Mouse (Mus musculus) thymus, adult 2 months (tissue): ENCODE results near the gene Cyp4x1. TPM values are rescaled to one million over a fixed set of nuclear protein-coding genes. Genes with fewer than 3 reads are reported as not detected.
"Not testable (repeated sequence)": the region's sequence is repeated elsewhere in the genome, so short reads cannot be mapped to it uniquely, and the experiment has no call there.

Source experiments
- DNase-seq: peaks from one replicate; pipeline ENCODE4 v3.0.0; 2021
- H3K27ac ChIP-seq: fragments of 200-500 bp; 2 replicates; pipeline ENCODE4 v1.5.1; 2012; ENCODE audit warnings: low read length, control low read depth; ENCODE audit not compliant: control insufficient read depth, insufficient read depth
- H3K27me3 ChIP-seq: fragments of 200-500 bp; 2 replicates; pipeline ENCODE4 v1.6.1; 2012; ENCODE audit warnings: mild to moderate bottlenecking, low read length, moderate library complexity, mixed read lengths; ENCODE audit not compliant: control insufficient read depth, insufficient read depth
- H3K36me3 ChIP-seq: fragments of 200-500 bp; 2 replicates; pipeline ENCODE4 v1.6.1; 2012; ENCODE audit warnings: mild to moderate bottlenecking, low read length, moderate library complexity; ENCODE audit not compliant: control insufficient read depth, insufficient read depth
- H3K4me1 ChIP-seq: fragments of 200-500 bp; replicated peaks from 2 replicates; pipeline ENCODE4 v1.6.1; 2012; ENCODE audit warnings: low read length; ENCODE audit not compliant: control insufficient read depth, insufficient read depth
- H3K4me3 ChIP-seq: fragments of 200-500 bp; 2 replicates; pipeline ENCODE4 v1.5.1; 2012; ENCODE audit warnings: mild to moderate bottlenecking, low read length, control low read depth, moderate library complexity; ENCODE audit not compliant: control insufficient read depth, insufficient read depth
- CTCF ChIP-seq: fragments of 200-500 bp; IDR thresholded peaks from 2 replicates; pipeline ENCODE4 v1.5.1; 2012; ENCODE audit warnings: mild to moderate bottlenecking, control low read depth, low read length, moderate library complexity, borderline replicate concordance; ENCODE audit not compliant: control insufficient read depth, poor library complexity, insufficient read depth; ENCODE audit errors: extremely low read depth
- POLR2A ChIP-seq: fragments of 200-500 bp; IDR thresholded peaks from 2 replicates; pipeline ENCODE4 v1.6.1; 2012; ENCODE audit warnings: mild to moderate bottlenecking, low read length, control low read depth, moderate library complexity; ENCODE audit not compliant: control insufficient read depth, poor library complexity, insufficient read depth; ENCODE audit errors: extremely low read depth
- WGBS: fragments of 180-500 bp; shearing (Covaris S2); methylation state at CpG from one replicate; pipeline ENCODE4 v1.1.7; 2018; 5-methylcytosine and 5-hydroxymethylcytosine counted together
- polyA plus RNA-seq: library from polyadenylated mRNA; depleted of rRNA; stranded (reverse); fragments of >200 nt; gene quantifications from 2 replicates; pipeline ENCODE4 v1.2.3, GENCODE M21; 2012; rRNA removed

Gene Cyp4x1
- polyA plus RNA-seq, result not detected in 2 replicates

DNA sequence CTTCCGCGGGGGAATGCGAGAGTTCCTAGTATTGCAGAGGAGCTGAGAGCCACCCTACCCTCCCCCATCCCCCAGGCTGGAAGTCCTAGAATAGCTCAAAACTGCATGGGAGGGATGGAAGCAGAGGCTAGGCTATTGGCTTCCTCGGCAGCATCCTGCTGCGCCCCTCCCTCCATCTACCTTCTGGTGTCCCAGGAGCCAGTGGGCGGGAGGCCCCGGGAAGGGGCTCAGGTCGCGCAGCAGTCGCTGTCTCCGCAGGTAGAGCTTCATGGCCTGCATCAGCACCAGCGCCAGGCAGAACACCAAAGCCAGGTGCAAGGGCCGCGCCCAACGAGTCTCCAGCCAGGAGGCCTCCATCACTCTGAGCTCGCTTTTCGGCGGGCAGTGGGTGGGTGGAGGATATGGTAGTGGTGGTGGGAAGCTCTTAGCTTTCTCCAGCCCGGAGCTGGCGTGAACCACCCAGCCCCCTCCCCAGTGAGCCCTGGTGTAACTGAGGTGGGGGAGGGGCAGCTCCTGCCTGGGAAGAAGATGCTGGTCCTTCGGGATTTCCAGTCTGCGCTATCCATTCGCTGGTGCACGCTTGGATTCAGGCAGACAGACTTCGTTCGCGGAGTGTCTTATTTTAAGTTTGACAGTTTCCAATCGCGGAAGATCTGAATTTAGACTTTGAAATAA lies at the start of gene Cyp4x1:
Gene Cyp4x1 (minus strand): TSS at position 661 of the 675 bp plus-strand sequence.
- Histone ChIP-seq H3K4me1 (no peaks in the 10 kb centered on the region), H3K36me3 (no peaks in the 10 kb centered on the region), H3K27ac (no peak within 1 kb of the TSS), H3K27me3 (no peaks in the 10 kb centered on the region; the same call in 1 of the 2 replicates), H3K4me3 (no peak within 1 kb of the TSS)
- TF ChIP-seq CTCF (no peak), POLR2A (no peak)
- whole genome bisulfite sequencing, result 10% methylated on average over 29 of the region's 29 CpGs
- no peak for DNase-seq

DNA sequence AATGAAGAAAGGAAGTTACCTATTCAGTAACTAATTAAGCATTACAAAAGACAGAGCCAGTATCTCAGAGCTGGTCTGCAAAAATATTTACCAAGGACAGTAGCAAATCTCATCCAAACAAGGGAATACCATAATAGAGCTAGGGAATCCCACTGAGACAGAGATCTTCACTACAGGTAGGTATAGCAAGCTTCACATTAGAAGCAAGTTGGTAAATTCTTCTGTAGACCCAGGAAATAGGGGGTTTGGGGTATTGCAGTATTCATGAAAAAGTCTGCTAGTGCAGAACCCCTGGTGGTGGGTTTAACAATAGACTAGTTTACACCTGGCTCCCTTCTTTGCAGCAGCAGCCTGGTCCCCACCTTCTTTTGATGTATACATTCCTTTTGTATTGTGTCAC lies 42.1 kb upstream of the Cyp4x1 start:
- not testable (repeated sequence) for H3K36me3 ChIP-seq, H3K4me1 ChIP-seq, H3K27ac ChIP-seq, H3K27me3 ChIP-seq, DNase-seq, H3K4me3 ChIP-seq

DNA sequence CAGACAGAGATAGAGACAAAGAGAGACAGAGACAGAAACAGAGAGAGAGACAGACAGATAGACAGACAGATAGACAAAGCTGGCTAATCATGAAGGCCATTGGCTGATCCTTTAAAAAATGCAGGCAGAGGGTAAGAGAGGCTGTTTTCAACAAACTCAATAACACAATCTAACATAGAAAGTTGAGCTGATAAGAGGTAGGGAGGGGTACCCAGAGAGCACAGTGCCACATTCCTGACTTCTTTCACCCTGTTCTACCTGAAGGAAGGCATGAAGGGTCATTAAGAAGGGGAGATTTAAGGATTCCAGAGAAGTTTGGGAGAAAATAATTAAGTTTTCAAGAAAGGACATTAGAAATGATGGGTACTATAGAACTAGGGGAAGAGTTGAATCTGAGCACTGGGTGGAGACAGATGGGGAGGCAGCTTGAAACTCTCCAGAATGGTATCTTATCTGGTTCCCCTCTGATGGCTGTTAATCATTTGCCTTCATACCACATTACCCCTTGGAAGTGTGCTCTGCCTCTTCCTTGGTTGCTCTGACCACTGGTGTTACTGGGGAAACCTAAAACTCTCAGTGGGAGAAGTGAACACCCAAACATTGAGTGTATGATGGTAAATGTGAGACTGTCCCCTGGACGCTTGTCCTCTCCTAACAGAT lies 40.7 kb upstream of the Cyp4x1 start:
- no peak for DNase-seq
- no peak overlapping the region for H3K27ac ChIP-seq
- no peaks in the 10 kb centered on the region for H3K4me1 ChIP-seq
- H3K36me3 ChIP-seq, result no peaks in the 10 kb centered on the region
- no peak overlapping the region for H3K4me3 ChIP-seq
- TF ChIP-seq CTCF (no peak), POLR2A (no peak)
- 76% methylated on average over 1 of the region's 1 CpGs for WGBS
- no peaks in the 10 kb centered on the region for H3K27me3 ChIP-seq

DNA sequence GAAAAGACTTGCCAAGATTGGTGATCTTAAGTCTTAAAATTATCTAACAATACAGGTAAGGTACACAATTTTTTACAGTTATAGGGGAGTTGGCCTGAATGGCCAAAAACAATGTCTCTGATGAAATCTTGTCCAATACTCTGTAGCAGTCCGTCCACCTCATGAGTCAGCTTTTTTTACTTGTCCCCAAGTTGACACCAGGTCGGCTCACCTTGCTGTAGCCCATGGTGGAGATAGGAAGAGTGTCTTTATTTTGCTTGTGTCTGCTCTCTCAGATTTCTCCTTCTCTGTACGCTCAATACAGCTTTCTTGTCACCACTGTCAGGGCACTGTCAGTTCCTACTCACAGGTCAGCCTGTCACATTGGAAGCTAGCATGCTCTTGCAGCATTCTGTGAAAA lies 24.9 kb upstream of the Cyp4x1 start:
- H3K27ac ChIP-seq, DNase-seq, H3K4me3 ChIP-seq, H3K36me3 ChIP-seq, H3K27me3 ChIP-seq, H3K4me1 ChIP-seq: not testable (repeated sequence)
- WGBS, result 84% methylated on average over 3 of the region's 3 CpGs

DNA sequence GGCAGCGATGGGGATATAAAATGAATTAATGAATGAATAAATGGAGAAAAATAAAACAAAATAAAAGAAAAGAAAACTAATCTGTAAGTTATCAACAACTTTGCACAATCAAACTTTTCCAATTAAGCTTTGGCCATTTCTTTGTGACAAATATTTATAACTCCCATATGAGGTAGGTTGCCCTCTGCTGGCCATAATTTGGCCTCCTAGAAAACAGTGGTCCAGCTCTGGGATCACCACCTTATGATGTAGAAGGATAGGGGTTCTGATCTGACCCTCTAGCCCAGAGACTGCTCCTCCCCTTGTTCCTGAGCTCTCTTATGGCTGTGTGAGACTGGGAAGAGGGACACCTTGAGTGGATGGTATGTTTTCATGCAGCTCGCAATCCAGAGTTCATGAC lies 20.6 kb upstream of the Cyp4x1 start:
- Histone ChIP-seq H3K27ac (no peak overlapping the region), H3K36me3 (no peaks in the 10 kb centered on the region), H3K27me3 (no peaks in the 10 kb centered on the region), H3K4me1 (no peaks in the 10 kb centered on the region), H3K4me3 (no peak overlapping the region)
- TF ChIP-seq POLR2A (no peak), CTCF (no peak)
- DNase-seq, result no peak
- WGBS, result 92% methylated on average over 2 of the region's 2 CpGs

DNA sequence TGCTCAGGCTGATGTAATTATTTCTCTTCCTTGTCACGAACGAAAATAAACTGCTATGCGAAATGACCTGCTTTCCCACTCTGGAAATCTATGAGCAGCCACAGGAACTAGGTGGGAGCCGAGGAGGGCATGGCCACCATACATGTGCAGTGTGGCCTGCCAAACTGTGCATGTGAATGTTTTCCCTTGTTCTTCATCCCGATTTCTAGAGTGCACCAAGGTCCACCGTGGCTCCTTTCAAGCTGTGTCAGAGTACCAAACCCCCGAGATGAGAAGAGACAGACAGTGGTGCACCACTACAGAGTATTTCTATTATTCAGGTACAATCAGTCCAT lies 182 bp upstream of the Cyp4x1 start:
- no peak for DNase-seq
- TF ChIP-seq POLR2A (no peak), CTCF (no peak)
- no peaks in the 10 kb centered on the region for H3K36me3 ChIP-seq
- H3K4me3 ChIP-seq, result no peak overlapping the region
- no peaks in the 10 kb centered on the region for H3K4me1 ChIP-seq
- H3K27ac ChIP-seq, result no peak overlapping the region
- no peaks in the 10 kb centered on the region; the same call in 1 of the 2 replicates for H3K27me3 ChIP-seq
- WGBS, result 32% methylated on average over 7 of the region's 7 CpGs

DNA sequence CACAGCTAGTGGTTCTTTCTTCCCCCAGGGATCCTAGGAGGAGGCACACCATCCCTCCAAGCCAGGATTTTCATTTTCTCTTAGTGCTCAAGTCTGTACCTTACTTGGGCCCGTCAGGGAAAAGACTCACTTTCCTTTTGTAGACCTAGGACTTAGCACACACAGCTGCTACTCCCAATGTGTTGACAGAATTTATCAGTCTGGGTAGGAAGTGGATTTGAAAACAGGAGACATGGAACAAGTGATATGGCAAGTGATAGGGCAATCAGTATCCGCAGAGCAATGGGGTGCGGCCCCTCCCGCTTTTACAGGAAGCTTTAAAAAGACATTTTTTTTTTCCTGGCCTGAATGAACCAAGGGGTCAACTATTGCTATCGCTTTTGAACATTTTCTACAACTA lies 996 bp downstream of the Cyp4x1 start:
- no peak for TF ChIP-seq POLR2A
- TF ChIP-seq CTCF, result no peak
- Histone ChIP-seq H3K36me3 (no peaks in the 10 kb centered on the region), H3K4me1 (no peaks in the 10 kb centered on the region), H3K27ac (no peak overlapping the region), H3K4me3 (no peak overlapping the region), H3K27me3 (no peaks in the 10 kb centered on the region; the same call in 1 of the 2 replicates)
- no peak for DNase-seq
- WGBS, result 10% methylated on average over 5 of the region's 5 CpGs
